Mouse (Mus musculus) embryonic facial prominence, embryonic 10.5 days (tissue): ENCODE measurements around the gene Olfr961. TPM values are rescaled to one million over a fixed set of nuclear protein-coding genes. Genes with fewer than 3 reads are reported as not detected.

Experiments used
- DNase-seq: peaks from one replicate; pipeline ENCODE4 v3.0.0-alpha.2; 2017; ENCODE audit warnings: low spot score
- H3K27ac ChIP-seq: fragments of 300-500 bp; sonication (generic); replicated peaks from 2 replicates; pipeline ENCODE4 v1.5.1; 2016; ENCODE audit warnings: mild to moderate bottlenecking
- H3K27me3 ChIP-seq: fragments of 300-500 bp; sonication (generic); replicated peaks from 2 replicates; pipeline ENCODE4 v1.6.1; 2016; ENCODE audit warnings: low read depth, mild to moderate bottlenecking; ENCODE audit not compliant: poor library complexity, severe bottlenecking
- H3K36me3 ChIP-seq: fragments of 300-500 bp; sonication (generic); replicated peaks from 2 replicates; pipeline ENCODE4 v1.6.1; 2016; ENCODE audit warnings: mild to moderate bottlenecking, moderate library complexity
- H3K4me1 ChIP-seq: fragments of 300-500 bp; sonication (generic); 2 replicates; pipeline ENCODE4 v1.6.1; 2016
- H3K4me3 ChIP-seq: fragments of 300-500 bp; sonication (generic); 2 replicates; pipeline ENCODE4 v1.5.1; 2016; ENCODE audit warnings: mild to moderate bottlenecking, moderate library complexity
- H3K9me3 ChIP-seq: fragments of 300-500 bp; sonication (generic); 2 replicates; pipeline ENCODE4 v1.6.1; 2016; ENCODE audit warnings: mild to moderate bottlenecking
- WGBS: fragments of 180-500 bp; shearing (Covaris S2); methylation state at CpG from one replicate; pipeline ENCODE4 v1.1.7; 2016; 5-methylcytosine and 5-hydroxymethylcytosine counted together
- polyA plus RNA-seq: library from polyadenylated mRNA; unstranded; fragments of >200 nt; fragmentation: Nextera tagmentation; extraction: Ambion mirVana; gene quantifications from 2 replicates; pipeline ENCODE4 v1.2.1, GENCODE M21; 2016

The Olfr961 gene
- not detected in 2 replicates for polyA plus RNA-seq

GRCm38 (mm10) chr9:39644785-39645184 is at the start of gene Olfr961:
Gene Olfr961, plus strand, starts transcription at chr9:39645085.
- H3K36me3 ChIP-seq: no peaks in the 10 kb centered on the region
- DNase-seq: no peak
- no peaks in the 10 kb centered on the region for H3K27me3 ChIP-seq
- no peak within 1 kb of the TSS for H3K27ac ChIP-seq
- H3K4me1 ChIP-seq: no peaks in the 10 kb centered on the region
- no peak within 1 kb of the TSS for H3K4me3 ChIP-seq
- H3K9me3 ChIP-seq: no peaks in the 10 kb centered on the region

GRCm38 (mm10) chr9:39602536-39603332 is 42.2 kb upstream of the Olfr961 start:
- peak; percentile 71 for DNase-seq
- Histone ChIP-seq H3K27ac (peak overlapping the region; percentile 44; the same call in 1 of the 2 replicates), H3K4me3 (peak overlapping the region; percentile 58), H3K27me3 (peaks cover 15% of the 10 kb centered on the region; the same call in 1 of the 2 replicates), H3K4me1 (peaks cover 17% of the 10 kb centered on the region; the same call in 1 of the 2 replicates), H3K9me3 (no peaks in the 10 kb centered on the region), H3K36me3 (no peaks in the 10 kb centered on the region)
- under 1% methylated on average over 19 of the region's 19 CpGs for WGBS

- peaks cover 15% of the 10 kb centered on the region; the same call in 1 of the 2 replicates for H3K27me3 ChIP-seq
Measured at GRCm38 (mm10) chr9:39603333-39603845, 41.5 kb upstream of the Olfr961 start.

DNA sequence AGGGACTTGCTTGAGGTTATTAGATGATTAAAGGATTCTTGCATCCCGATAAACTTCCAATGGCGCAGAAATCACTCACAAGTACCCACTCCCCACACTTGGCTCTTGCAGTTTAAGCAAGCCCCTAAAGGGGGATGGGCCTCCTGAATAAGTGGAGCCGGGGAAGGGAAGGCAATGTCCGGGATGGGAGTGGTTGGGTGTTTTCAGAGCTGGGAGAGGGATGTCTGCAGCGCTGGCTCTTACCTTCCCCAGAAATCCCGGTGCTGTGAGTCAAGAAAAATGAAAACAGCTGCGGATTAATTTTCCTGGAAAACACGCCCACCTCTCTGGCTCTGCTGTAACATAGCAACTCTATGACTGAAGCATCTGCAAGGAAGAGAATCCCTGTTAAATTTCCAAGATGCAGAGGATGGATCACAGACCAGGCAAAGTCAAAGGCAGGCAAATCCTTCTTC is 40.9 kb upstream of the Olfr961 start, which contains the start of gene AW551984:
Gene AW551984 (minus strand): TSS at position 405 of the 455 bp plus-strand sequence.
- Histone ChIP-seq H3K4me1 (peaks cover 17% of the 10 kb centered on the region; the same call in 1 of the 2 replicates), H3K4me3 (peak within 1 kb of the TSS; percentile 58), H3K36me3 (no peaks in the 10 kb centered on the region), H3K9me3 (no peaks in the 10 kb centered on the region), H3K27me3 (peaks cover 15% of the 10 kb centered on the region; the same call in 1 of the 2 replicates), H3K27ac (peak within 1 kb of the TSS; percentile 44)
- peak; percentile 65 for DNase-seq
- WGBS: 0% methylated on average over 8 of the region's 8 CpGs

More at GRCm38 (mm10) chr9:39603333-39603845, 41.5 kb upstream of the Olfr961 start:
- H3K27ac ChIP-seq: peak overlapping the region; percentile 44; the same call in 1 of the 2 replicates
- H3K4me1 ChIP-seq: peaks cover 17% of the 10 kb centered on the region; the same call in 1 of the 2 replicates
- H3K4me3 ChIP-seq: peak overlapping the region; percentile 58
- no peaks in the 10 kb centered on the region for H3K36me3 ChIP-seq
- WGBS: under 1% methylated on average over 9 of the region's 9 CpGs
- peak; percentile 61 for DNase-seq
- H3K9me3 ChIP-seq: no peaks in the 10 kb centered on the region

DNA sequence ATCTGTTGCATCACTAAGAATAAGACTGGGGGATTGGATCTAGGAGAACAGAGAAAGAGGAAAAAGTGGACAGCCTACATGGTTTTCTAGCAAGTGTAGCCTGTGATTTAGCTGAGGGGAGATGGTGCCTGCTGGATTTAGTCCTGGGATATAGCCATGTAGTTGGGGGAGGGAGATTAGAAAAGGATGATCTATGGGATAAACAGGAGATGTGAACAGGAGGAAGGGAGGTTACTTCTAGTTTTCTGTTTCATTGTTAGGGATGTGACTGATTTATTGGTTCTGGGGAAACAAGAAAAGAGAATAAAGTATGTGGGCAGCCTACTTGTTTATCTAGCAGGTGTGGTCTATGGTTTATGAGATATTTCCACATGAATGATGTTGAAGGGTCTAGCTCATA is 36.4 kb upstream of the Olfr961 start:
- no peak for DNase-seq
- no peak overlapping the region for H3K4me3 ChIP-seq
- no peaks in the 10 kb centered on the region for H3K9me3 ChIP-seq
- H3K27me3 ChIP-seq: 0 out of 2 replicates have a peak, but pooled peaks cover 7% of the 10 kb centered on the region
- 0 out of 2 replicates have a peak, but pooled peaks cover 8% of the 10 kb centered on the region for H3K4me1 ChIP-seq
- H3K36me3 ChIP-seq: no peaks in the 10 kb centered on the region
- no peak overlapping the region for H3K27ac ChIP-seq

DNA sequence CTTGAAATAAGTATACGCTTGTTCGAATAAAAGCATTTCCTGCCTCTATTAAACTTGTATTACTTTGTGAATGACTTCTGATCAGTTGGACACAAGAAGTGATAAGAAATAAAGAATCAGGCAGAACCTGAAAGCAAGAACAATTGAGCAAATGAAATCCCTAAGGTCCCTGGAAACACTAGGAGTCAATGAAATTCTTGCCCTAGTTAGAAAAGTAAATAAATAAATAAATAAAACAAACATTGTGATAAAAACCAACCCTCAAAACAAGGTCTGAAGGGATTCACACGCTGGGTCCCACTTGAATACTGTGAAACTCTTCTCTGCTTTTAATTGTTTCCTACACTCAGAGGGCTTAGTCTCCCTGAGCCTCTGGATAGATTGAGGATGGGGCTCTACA is 34.5 kb upstream of the Olfr961 start, which contains the start of gene Olfr148:
Gene Olfr148 (plus strand): TSS at position 301 of the 400 bp plus-strand sequence.
- Histone ChIP-seq H3K27ac (no peak within 1 kb of the TSS), H3K36me3 (no peaks in the 10 kb centered on the region), H3K27me3 (0 out of 2 replicates have a peak, but pooled peaks cover 4% of the 10 kb centered on the region), H3K9me3 (no peaks in the 10 kb centered on the region), H3K4me3 (no peak within 1 kb of the TSS), H3K4me1 (no peaks in the 10 kb centered on the region)
- 72% methylated on average over 3 of the region's 3 CpGs for whole genome bisulfite sequencing
- DNase-seq: no peak

DNA sequence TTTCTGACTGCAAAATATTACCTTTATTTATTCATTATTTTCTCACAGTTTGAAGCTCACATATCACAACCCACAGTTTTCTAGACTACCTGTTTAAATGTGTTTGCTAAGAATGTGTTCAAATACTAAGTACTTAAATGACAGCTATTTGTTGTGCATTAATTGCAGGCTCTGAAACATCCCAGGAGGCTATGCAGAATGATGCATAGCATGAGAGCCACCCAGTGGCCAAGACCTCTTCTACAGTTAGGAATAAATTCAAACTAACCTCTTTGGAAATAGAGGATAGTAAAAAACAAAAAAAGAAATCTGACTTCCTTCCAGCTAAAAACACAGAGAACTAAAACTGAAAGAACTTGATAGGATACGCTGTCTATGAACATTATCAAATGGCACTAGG is 32.9 kb upstream of the Olfr961 start:
- Histone ChIP-seq H3K27me3 (no peaks in the 10 kb centered on the region), H3K9me3 (no peaks in the 10 kb centered on the region), H3K4me1 (no peaks in the 10 kb centered on the region), H3K4me3 (no peak overlapping the region), H3K36me3 (no peaks in the 10 kb centered on the region), H3K27ac (no peak overlapping the region)
- 60% methylated on average over 1 of the region's 1 CpGs for WGBS
- DNase-seq: no peak

DNA sequence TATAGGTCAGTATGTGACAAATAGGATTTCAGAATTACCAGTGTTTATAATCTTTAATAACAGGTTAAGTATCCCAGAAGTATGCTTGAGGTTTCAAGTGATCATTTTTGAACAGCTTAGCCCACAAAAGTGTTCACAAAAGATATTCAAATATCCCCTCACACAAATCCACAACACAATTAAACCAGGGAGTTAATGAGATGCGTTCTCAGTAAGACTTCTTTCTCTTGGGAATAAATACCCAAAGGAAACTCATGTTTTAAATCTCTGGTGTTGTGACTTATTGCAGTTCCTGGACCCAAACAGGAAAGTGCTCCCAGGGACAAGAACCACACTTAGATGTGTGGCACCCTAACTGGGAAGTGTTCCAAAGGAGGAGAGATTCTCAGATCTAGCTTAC is 23.8 kb upstream of the Olfr961 start, which contains the start of gene Olfr960:
Gene Olfr960 (plus strand): TSS at position 301 of the 400 bp plus-strand sequence.
- 73% methylated on average over 1 of the region's 1 CpGs for WGBS

DNA sequence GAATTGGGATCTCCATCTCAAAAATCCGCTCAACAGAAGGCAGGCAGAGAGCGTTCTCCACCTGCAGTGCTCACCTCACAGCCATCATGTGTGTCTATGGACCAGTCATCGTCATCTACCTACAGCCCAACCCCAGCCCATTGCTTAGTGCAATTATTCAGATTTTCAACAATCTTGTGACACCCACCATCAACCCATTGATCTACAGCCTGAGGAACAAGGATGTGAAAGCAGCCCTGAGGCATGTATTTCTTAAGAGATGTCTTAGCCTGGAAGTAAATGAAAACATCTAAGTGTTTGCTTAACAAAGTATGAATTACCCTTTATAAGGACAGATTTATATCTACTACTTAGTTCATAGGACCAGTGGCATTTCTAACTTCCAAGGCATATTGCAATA is 21.1 kb upstream of the Olfr961 start:
- H3K4me1 ChIP-seq: no peaks in the 10 kb centered on the region
- H3K36me3 ChIP-seq: no peaks in the 10 kb centered on the region
- 92% methylated on average over 3 of the region's 3 CpGs for WGBS
- no peak for DNase-seq
- no peak overlapping the region for H3K4me3 ChIP-seq
- H3K27me3 ChIP-seq: no peaks in the 10 kb centered on the region
- H3K27ac ChIP-seq: no peak overlapping the region
- H3K9me3 ChIP-seq: no peaks in the 10 kb centered on the region

More for the DNA sequence above, 23.8 kb upstream of the Olfr961 start, which contains the start of gene Olfr960:
- Histone ChIP-seq H3K27ac (no peak within 1 kb of the TSS), H3K36me3 (no peaks in the 10 kb centered on the region), H3K4me3 (no peak within 1 kb of the TSS), H3K9me3 (no peaks in the 10 kb centered on the region), H3K27me3 (no peaks in the 10 kb centered on the region), H3K4me1 (no peaks in the 10 kb centered on the region)
- no peak for DNase-seq

DNA sequence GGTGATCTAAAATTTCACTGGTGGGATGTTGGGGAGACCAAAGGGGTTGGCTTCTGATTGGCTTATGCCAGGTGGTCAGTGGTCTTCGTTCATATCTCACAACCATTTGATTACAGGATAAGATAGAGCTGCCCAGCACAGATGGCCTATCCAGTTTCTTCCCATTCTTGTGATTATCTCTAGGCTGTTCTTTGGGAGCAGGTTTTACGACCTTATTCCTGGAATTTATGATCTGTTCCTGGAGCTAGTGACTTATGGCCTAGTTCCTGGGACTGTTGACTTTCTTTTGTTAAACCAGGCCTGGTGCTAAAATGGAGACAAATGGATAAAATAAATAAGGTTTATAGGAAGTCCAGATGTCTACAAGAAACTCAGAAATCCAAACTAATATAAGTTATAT is 20.2 kb upstream of the Olfr961 start:
- Histone ChIP-seq H3K36me3 (no peaks in the 10 kb centered on the region), H3K9me3 (no peaks in the 10 kb centered on the region), H3K4me1 (no peaks in the 10 kb centered on the region), H3K27me3 (no peaks in the 10 kb centered on the region), H3K4me3 (no peak overlapping the region), H3K27ac (no peak overlapping the region)
- DNase-seq: no peak
- 92% methylated on average over 2 of the region's 2 CpGs for WGBS

- WGBS: 82% methylated on average over 2 of the region's 2 CpGs
- no peaks in the 10 kb centered on the region for H3K9me3 ChIP-seq
- H3K4me1 ChIP-seq: no peaks in the 10 kb centered on the region
- H3K27ac ChIP-seq: no peak overlapping the region
- H3K27me3 ChIP-seq: no peaks in the 10 kb centered on the region
- no peaks in the 10 kb centered on the region for H3K36me3 ChIP-seq
- no peak for DNase-seq
- no peak overlapping the region for H3K4me3 ChIP-seq
Measured at GRCm38 (mm10) chr9:39629069-39629468, 15.8 kb upstream of the Olfr961 start.

DNA sequence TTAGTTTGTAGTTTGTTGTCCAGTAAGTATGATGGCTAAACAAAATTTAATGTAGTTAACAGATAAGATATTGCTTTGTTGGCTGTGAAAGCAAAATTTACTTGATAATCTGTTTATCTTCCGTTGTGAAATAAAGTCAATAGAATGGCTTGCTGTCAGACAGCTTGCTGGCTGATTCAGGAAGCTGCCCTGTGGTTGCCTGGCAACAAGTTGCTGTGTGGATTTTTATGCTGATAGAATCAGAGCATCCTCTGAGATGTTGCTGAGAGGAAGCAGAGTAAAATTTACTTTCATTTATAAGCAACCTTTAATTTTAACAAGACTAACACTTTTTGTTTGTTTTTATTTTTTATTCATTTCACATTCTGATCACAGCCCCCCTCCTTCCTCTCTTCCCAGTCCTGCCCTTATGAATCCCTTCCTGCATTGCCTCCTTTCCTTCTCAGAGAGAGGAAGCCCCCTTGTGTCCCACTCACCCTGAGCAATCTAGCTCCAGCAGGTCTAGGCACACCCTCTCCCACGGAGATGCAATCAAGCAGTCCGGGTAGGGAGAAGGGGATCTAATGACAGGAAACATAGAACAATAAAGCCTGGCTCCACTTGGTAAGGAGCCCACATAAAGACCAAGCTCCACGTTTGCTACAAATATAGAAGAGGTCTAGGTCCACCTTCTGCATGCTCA is 10.8 kb upstream of the Olfr961 start:
- Histone ChIP-seq H3K27me3 (no peaks in the 10 kb centered on the region), H3K9me3 (no peaks in the 10 kb centered on the region), H3K27ac (no peak overlapping the region), H3K4me3 (no peak overlapping the region), H3K36me3 (no peaks in the 10 kb centered on the region), H3K4me1 (no peaks in the 10 kb centered on the region)
- DNase-seq: no peak
- 42% methylated on average over 4 of the region's 4 CpGs for WGBS
